Mouse (Mus musculus): ENCODE results near the gene Repin1. TPM values are rescaled to one million over a fixed set of nuclear protein-coding genes. Genes with fewer than 3 reads are reported as not detected.

Gene Repin1
- polyA plus RNA-seq, 1 experiment from 2014 or later = 48.9 TPM

GRCm38 (mm10) chr6:48630831-48631230, 37.1 kb downstream of the Repin1 start:
- H3K9me3 ChIP-seq = no peaks in the 10 kb centered on the region
- no peak overlapping the region for H3K4me2 ChIP-seq
- WGBS = 89% methylated on average over 8 of the region's 8 CpGs
- no peaks in the 10 kb centered on the region for H3K36me3 ChIP-seq (replicated peaks)
- peaks cover 13% of the 10 kb centered on the region for H3K27me3 ChIP-seq (replicated peaks)
- peaks cover 26% of the 10 kb centered on the region for H3K4me1 ChIP-seq
- no peak for ATAC-seq (replicated peaks)
- no peak overlapping the region for H3K4me3 ChIP-seq
- no peak overlapping the region for H3K9ac ChIP-seq
- no peak overlapping the region for H3K27ac ChIP-seq

DNA sequence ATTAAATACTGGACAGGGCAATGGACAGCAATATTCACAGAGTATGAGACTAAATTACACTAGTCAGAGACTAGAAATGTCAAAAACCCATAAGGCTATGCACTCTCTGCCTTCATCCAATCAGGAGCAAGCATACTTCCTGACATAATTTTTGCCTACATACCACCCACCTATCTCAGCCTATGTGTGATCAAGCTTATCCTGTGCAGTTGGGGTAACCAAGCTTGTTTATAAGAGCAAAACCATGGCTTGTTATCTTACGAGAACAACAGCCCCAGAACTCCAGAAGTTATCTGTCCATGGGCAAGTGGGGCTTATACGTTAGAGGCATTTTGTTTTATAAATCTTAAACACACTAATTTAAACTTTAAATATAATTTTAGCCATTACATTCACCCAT, 41.4 kb downstream of the Repin1 start:
- no peak overlapping the region for H3K4me2 ChIP-seq
- H3K4me1 ChIP-seq = no peaks in the 10 kb centered on the region
- no peak overlapping the region for H3K4me3 ChIP-seq
- no peaks in the 10 kb centered on the region for H3K27me3 ChIP-seq (replicated peaks)
- H3K9ac ChIP-seq = no peak overlapping the region
- no peaks in the 10 kb centered on the region for H3K9me3 ChIP-seq
- no peaks in the 10 kb centered on the region for H3K36me3 ChIP-seq (replicated peaks)
- no peak for ATAC-seq (replicated peaks)
- 90% methylated on average over 2 of the region's 2 CpGs for WGBS
- H3K27ac ChIP-seq = no peak overlapping the region

- Histone ChIP-seq H3K27me3 (replicated peaks) (no peaks in the 10 kb centered on the region), H3K9ac (no peak overlapping the region), H3K4me3 (no peak overlapping the region), H3K36me3 (replicated peaks) (no peaks in the 10 kb centered on the region), H3K4me2 (no peak overlapping the region), H3K27ac (no peak overlapping the region), H3K9me3 (no peaks in the 10 kb centered on the region), H3K4me1 (no peaks in the 10 kb centered on the region)
- WGBS = 53% methylated on average over 6 of the region's 6 CpGs
- ATAC-seq (replicated peaks) = no peak
Observed at GRCm38 (mm10) chr6:48636515-48636914, 42.8 kb downstream of the Repin1 start.

DNA sequence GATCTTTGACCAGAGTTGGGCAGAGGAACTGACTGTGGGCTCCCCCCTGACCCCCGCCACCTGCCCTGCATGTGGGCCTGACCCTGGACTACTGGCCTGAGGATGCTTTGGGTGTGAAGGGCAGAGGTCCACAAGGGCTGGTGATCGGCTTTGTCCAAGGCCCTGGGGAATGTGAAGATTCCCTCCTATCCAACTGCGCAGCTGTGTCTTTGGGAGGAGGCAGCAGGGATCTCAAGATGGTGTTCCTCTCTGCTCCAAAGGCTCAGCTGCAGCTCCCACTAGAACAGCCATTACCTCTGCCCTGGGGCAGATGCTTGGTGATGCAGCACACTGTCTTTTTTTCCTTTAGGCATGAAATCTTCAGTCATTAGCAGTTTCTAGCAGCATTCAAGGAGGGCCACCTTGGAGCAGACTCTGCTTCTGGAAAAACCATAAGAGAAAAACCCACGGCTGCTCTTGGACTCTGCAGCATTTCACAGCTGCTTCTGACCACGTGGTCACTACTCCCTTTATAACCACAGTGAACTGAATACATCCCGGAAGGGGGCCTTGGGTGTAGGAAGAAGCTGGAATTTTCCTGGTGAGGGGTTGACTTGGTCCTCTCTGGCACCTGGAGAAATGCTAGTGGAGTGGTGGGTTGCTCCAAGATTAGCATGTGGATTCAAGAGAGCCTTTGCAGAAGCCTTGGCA, 44.3 kb downstream of the Repin1 start:
- Histone ChIP-seq H3K4me3 (no peak overlapping the region), H3K4me1 (no peaks in the 10 kb centered on the region), H3K36me3 (replicated peaks) (no peaks in the 10 kb centered on the region), H3K4me2 (no peak overlapping the region), H3K9ac (no peak overlapping the region), H3K27me3 (replicated peaks) (no peaks in the 10 kb centered on the region), H3K9me3 (no peaks in the 10 kb centered on the region), H3K27ac (no peak overlapping the region)
- WGBS = 67% methylated on average over 6 of the region's 6 CpGs
- no peak for ATAC-seq (replicated peaks)

- Histone ChIP-seq H3K4me2 (no peak overlapping the region), H3K27ac (no peak overlapping the region), H3K4me3 (no peak overlapping the region), H3K9me3 (no peaks in the 10 kb centered on the region), H3K4me1 (no peaks in the 10 kb centered on the region), H3K36me3 (replicated peaks) (no peaks in the 10 kb centered on the region), H3K27me3 (replicated peaks) (no peaks in the 10 kb centered on the region), H3K9ac (no peak overlapping the region)
- no peak for ATAC-seq (replicated peaks)
- WGBS = 81% methylated on average over 2 of the region's 2 CpGs
Observed at GRCm38 (mm10) chr6:48638553-48638952, 44.9 kb downstream of the Repin1 start.

DNA sequence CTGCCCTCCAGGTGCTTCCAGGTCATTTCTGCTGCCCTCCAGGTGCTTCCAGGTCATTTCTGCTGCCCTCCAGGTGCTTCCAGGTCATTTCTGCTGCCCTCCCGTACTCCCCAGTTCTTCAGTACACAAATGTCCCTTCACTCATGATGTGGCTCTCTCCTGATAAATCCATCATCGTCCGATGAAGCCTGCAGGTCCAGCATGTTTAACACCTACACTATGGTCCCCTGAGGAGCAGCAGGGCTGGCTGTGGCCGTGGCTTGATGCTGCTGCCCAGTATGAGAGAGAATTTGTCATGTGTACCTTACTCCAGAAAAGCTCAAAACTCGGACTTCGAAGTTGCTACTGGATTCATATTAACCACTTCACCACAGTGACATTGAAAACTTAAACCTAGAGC, 47.7 kb downstream of the Repin1 start:
- H3K27ac ChIP-seq = no peak overlapping the region
- no peak for ATAC-seq (replicated peaks)
- no peak overlapping the region for H3K4me3 ChIP-seq
- no peaks in the 10 kb centered on the region for H3K9me3 ChIP-seq
- H3K4me2 ChIP-seq = no peak overlapping the region
- WGBS = 80% methylated on average over 6 of the region's 6 CpGs
- no peaks in the 10 kb centered on the region for H3K4me1 ChIP-seq
- no peaks in the 10 kb centered on the region for H3K36me3 ChIP-seq (replicated peaks)
- no peak overlapping the region for H3K9ac ChIP-seq
- no peaks in the 10 kb centered on the region for H3K27me3 ChIP-seq (replicated peaks)

GRCm38 (mm10) chr6:48642764-48643292, 49.1 kb downstream of the Repin1 start:
- 22% methylated on average over 4 of the region's 4 CpGs for WGBS
- Histone ChIP-seq H3K9me3 (no peaks in the 10 kb centered on the region), H3K4me3 (no peak overlapping the region), H3K27me3 (replicated peaks) (no peaks in the 10 kb centered on the region), H3K4me2 (no peak overlapping the region), H3K36me3 (replicated peaks) (no peaks in the 10 kb centered on the region), H3K4me1 (no peaks in the 10 kb centered on the region), H3K9ac (no peak overlapping the region), H3K27ac (no peak overlapping the region)
- ATAC-seq (replicated peaks) = peak; percentile 42; the same call in 1 of the 2 replicates

DNA sequence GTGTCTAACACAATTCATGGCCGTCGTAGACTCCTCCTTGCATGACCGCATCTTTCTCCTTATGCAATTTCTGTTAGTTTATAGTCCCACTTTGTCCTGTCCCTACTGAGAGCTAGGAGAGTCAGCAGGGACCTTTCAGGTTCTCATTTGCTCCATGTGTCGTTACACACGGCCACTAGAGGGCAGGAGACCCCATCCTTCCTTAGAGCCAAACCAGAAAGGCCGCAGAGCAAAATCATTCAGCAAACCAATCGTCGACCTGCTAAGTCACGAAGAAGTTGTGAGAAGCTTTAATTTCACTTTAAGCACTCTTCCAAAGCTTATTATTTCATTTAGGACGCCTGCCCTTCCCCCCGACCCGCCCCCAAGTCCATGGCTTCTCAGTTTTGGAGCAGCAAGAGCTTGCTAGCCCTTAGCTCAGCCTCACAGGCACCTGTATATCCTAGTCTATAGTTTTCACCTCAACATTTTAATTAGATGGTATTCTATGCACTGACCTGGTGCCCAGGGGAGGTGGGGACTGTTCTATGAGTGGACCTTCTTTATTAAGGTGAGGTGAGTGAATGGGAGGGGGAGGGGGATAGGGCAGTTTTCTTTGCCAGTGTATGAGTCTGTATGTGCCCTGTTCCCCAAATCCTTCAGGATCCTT, 52.1 kb downstream of the Repin1 start:
- H3K27ac ChIP-seq = no peak overlapping the region
- 0 out of 2 replicates have a peak, but pooled peaks have one; percentile 33 for ATAC-seq (replicated peaks)
- H3K36me3 ChIP-seq (replicated peaks) = no peaks in the 10 kb centered on the region
- 14% methylated on average over 12 of the region's 12 CpGs for WGBS
- no peaks in the 10 kb centered on the region for H3K4me1 ChIP-seq
- no peaks in the 10 kb centered on the region for H3K9me3 ChIP-seq
- no peaks in the 10 kb centered on the region for H3K27me3 ChIP-seq (replicated peaks)
- H3K4me3 ChIP-seq = no peak overlapping the region
- no peak overlapping the region for H3K9ac ChIP-seq
- H3K4me2 ChIP-seq = no peak overlapping the region

- no peak for ATAC-seq (replicated peaks)
- 85% methylated on average over 4 of the region's 4 CpGs for WGBS
- no peaks in the 10 kb centered on the region for H3K27me3 ChIP-seq (replicated peaks)
- H3K9ac ChIP-seq = no peak overlapping the region
- no peak overlapping the region for H3K27ac ChIP-seq
- H3K36me3 ChIP-seq (replicated peaks) = no peaks in the 10 kb centered on the region
- H3K4me1 ChIP-seq = no peaks in the 10 kb centered on the region
- H3K4me3 ChIP-seq = no peak overlapping the region
- no peak overlapping the region for H3K4me2 ChIP-seq
- H3K9me3 ChIP-seq = no peaks in the 10 kb centered on the region
Observed at GRCm38 (mm10) chr6:48646309-48646690, 52.6 kb downstream of the Repin1 start.

DNA sequence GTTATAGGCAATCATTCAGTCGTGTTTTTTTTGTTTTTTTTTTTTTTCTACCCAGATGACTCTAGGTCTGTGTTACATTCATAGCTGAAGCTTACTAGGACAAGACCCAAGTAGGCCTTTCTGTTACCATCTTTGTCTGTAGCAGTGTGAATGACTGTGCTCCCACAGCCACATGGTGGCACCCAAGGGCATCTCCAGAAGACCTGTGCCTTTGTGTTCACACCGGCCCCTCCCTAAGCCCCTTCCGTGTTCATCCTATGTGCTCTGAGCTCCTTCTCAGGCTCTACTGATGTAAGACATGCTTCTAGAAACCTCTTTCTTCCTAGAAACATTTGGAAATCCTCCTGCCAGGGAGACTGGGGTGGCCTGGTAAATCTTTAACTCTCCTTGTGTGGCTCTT, 53.3 kb downstream of the Repin1 start, which contains the start of gene Gimap8:
Gene Gimap8 (plus strand): TSS at position 240 of the 400 bp plus-strand sequence.
- Histone ChIP-seq H3K4me2 (no peak within 1 kb of the TSS), H3K4me1 (no peaks in the 10 kb centered on the region), H3K36me3 (replicated peaks) (no peaks in the 10 kb centered on the region), H3K4me3 (no peak within 1 kb of the TSS), H3K9ac (no peak within 1 kb of the TSS), H3K27me3 (replicated peaks) (no peaks in the 10 kb centered on the region), H3K9me3 (no peaks in the 10 kb centered on the region), H3K27ac (no peak within 1 kb of the TSS)
- 41% methylated on average over 3 of the region's 3 CpGs for WGBS
- ATAC-seq (replicated peaks) = no peak

DNA sequence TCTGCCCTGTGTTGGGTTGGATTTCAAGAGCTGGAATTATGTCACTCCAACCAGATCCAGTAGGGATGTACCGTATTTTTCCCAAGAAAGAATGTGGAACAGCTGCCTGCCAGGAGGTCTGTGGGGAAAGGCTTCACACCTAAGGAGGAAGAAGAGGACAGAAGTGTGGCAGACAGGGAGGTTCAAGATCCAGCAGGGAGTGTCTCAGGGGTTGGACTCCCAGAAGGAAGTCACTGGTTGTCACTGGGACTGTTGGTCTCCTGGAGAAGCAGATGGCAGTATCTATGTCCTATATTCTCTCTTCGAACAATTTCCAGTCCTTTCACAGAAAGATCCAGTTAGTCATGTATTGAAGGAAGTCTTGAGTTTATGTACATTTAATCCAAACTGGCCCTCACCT, 53.9 kb downstream of the Repin1 start:
- H3K27ac ChIP-seq = no peak overlapping the region
- H3K9ac ChIP-seq = no peak overlapping the region
- H3K36me3 ChIP-seq (replicated peaks) = no peaks in the 10 kb centered on the region
- H3K9me3 ChIP-seq = no peaks in the 10 kb centered on the region
- H3K4me3 ChIP-seq = no peak overlapping the region
- 92% methylated on average over 2 of the region's 2 CpGs for WGBS
- H3K27me3 ChIP-seq (replicated peaks) = no peaks in the 10 kb centered on the region
- no peak for ATAC-seq (replicated peaks)
- H3K4me2 ChIP-seq = no peak overlapping the region
- no peaks in the 10 kb centered on the region for H3K4me1 ChIP-seq
